Mouse (Mus musculus) thymus, adult 2 months (tissue): ENCODE results near the gene Nr4a1.

Experiments used
- CTCF ChIP-seq: fragments of 200-500 bp; IDR thresholded peaks from 2 replicates; pipeline ENCODE4 v1.5.1; 2012; ENCODE audit warnings: mild to moderate bottlenecking, control low read depth, low read length, moderate library complexity, borderline replicate concordance; ENCODE audit not compliant: control insufficient read depth, poor library complexity, insufficient read depth; ENCODE audit errors: extremely low read depth
- POLR2A ChIP-seq: fragments of 200-500 bp; IDR thresholded peaks from 2 replicates; pipeline ENCODE4 v1.6.1; 2012; ENCODE audit warnings: mild to moderate bottlenecking, low read length, control low read depth, moderate library complexity; ENCODE audit not compliant: control insufficient read depth, poor library complexity, insufficient read depth; ENCODE audit errors: extremely low read depth

GRCm38 (mm10) chr15:101298550-101298949 is 44.5 kb downstream of the Nr4a1 start:
- TF ChIP-seq CTCF: no peak
- no peak for TF ChIP-seq POLR2A
